Mouse (Mus musculus) intestine, embryonic 15.5 days (tissue): ENCODE results near the gene Cgref1. TPM values are rescaled to one million over a fixed set of nuclear protein-coding genes. Genes with fewer than 3 reads are reported as not detected.

Source experiments
- ATAC-seq: fragments of 200-750 bp; cut with Nextera tagmentation; 2 replicates; pipeline ENCODE4 v1.8.0; 2017; ENCODE audit warnings: moderate TSS enrichment, moderate library complexity
- H3K27ac ChIP-seq: fragments of 300-500 bp; sonication (generic); 2 replicates; pipeline ENCODE4 v1.5.1; 2015; ENCODE audit warnings: mild to moderate bottlenecking, inconsistent platforms
- H3K27me3 ChIP-seq: fragments of 300-500 bp; sonication (generic); replicated peaks from 2 replicates; pipeline ENCODE4 v1.6.1; 2015; ENCODE audit warnings: inconsistent platforms
- H3K36me3 ChIP-seq: fragments of 300-500 bp; sonication (generic); 2 replicates; pipeline ENCODE4 v1.6.1; 2015; ENCODE audit warnings: inconsistent platforms
- H3K4me1 ChIP-seq: fragments of 300-500 bp; sonication (generic); replicated peaks from 2 replicates; pipeline ENCODE4 v1.6.1; 2015; ENCODE audit warnings: inconsistent platforms
- H3K4me2 ChIP-seq: fragments of 300-500 bp; sonication (generic); replicated peaks from 2 replicates; pipeline ENCODE4 v1.6.1; 2015; ENCODE audit warnings: mild to moderate bottlenecking, inconsistent platforms
- H3K4me3 ChIP-seq: fragments of 300-500 bp; sonication (generic); replicated peaks from 2 replicates; pipeline ENCODE4 v1.5.1; 2015; ENCODE audit warnings: inconsistent platforms
- H3K9ac ChIP-seq: fragments of 300-500 bp; sonication (generic); 2 replicates; pipeline ENCODE4 v1.6.1; 2015; ENCODE audit warnings: inconsistent platforms
- H3K9me3 ChIP-seq: fragments of 300-500 bp; sonication (generic); 2 replicates; pipeline ENCODE4 v1.6.1; 2016; ENCODE audit warnings: inconsistent platforms
- WGBS: fragments of 180-500 bp; shearing (Covaris S2); methylation state at CpG from one replicate; pipeline ENCODE4 v1.1.7; 2015; 5-methylcytosine and 5-hydroxymethylcytosine counted together
- polyA plus RNA-seq: library from polyadenylated mRNA; unstranded; fragments of >200 nt; fragmentation: Nextera tagmentation; extraction: Ambion mirVana; gene quantifications from 2 replicates; pipeline ENCODE4 v1.2.1, GENCODE M21; 2015

Cgref1 gene
- polyA plus RNA-seq, 1 experiment from 2014 or later: 36.1 TPM

GRCm38 (mm10) chr5:30944344-30944743 is 1.0 kb downstream of the Cgref1 start:
- WGBS: 88% methylated on average over 6 of the region's 6 CpGs
- no peak for ATAC-seq
- no peaks in the 10 kb centered on the region for H3K36me3 ChIP-seq
- H3K4me2 ChIP-seq: peak overlapping the region; percentile 90; the same call in 1 of the 2 replicates
- H3K27ac ChIP-seq: no peak overlapping the region
- H3K9ac ChIP-seq: no peak overlapping the region
- H3K9me3 ChIP-seq: no peaks in the 10 kb centered on the region
- no peaks in the 10 kb centered on the region for H3K27me3 ChIP-seq
- H3K4me3 ChIP-seq: 0 out of 2 replicates have a peak overlapping the region, but pooled peaks have one; percentile 48
- H3K4me1 ChIP-seq: peaks cover 13% of the 10 kb centered on the region

GRCm38 (mm10) chr5:30943004-30943403 is 2.4 kb downstream of the Cgref1 start:
- WGBS: 96% methylated on average over 2 of the region's 2 CpGs

GRCm38 (mm10) chr5:30934725-30935461 is 10.5 kb downstream of the Cgref1 start:
- WGBS: 89% methylated on average over 5 of the region's 5 CpGs
- H3K36me3 ChIP-seq: no peaks in the 10 kb centered on the region

More at GRCm38 (mm10) chr5:30943004-30943403, 2.4 kb downstream of the Cgref1 start:
- Histone ChIP-seq H3K4me2 (no peak overlapping the region), H3K27me3 (no peaks in the 10 kb centered on the region), H3K4me1 (peaks cover 7% of the 10 kb centered on the region; the same call in 1 of the 2 replicates), H3K4me3 (no peak overlapping the region), H3K9ac (no peak overlapping the region), H3K36me3 (no peaks in the 10 kb centered on the region), H3K9me3 (no peaks in the 10 kb centered on the region), H3K27ac (no peak overlapping the region)
- ATAC-seq: no peak

GRCm38 (mm10) chr5:30933705-30934104 is 11.7 kb downstream of the Cgref1 start:
- no peaks in the 10 kb centered on the region for H3K9me3 ChIP-seq
- no peaks in the 10 kb centered on the region for H3K4me1 ChIP-seq
- no peak overlapping the region for H3K4me2 ChIP-seq
- no peaks in the 10 kb centered on the region for H3K27me3 ChIP-seq
- no peak overlapping the region for H3K9ac ChIP-seq
- no peak overlapping the region for H3K4me3 ChIP-seq
- 65% methylated on average over 5 of the region's 5 CpGs for WGBS
- no peaks in the 10 kb centered on the region for H3K36me3 ChIP-seq
- ATAC-seq: no peak
- H3K27ac ChIP-seq: no peak overlapping the region

More at GRCm38 (mm10) chr5:30934725-30935461, 10.5 kb downstream of the Cgref1 start:
- Histone ChIP-seq H3K4me1 (no peaks in the 10 kb centered on the region), H3K27ac (no peak overlapping the region), H3K27me3 (no peaks in the 10 kb centered on the region), H3K4me2 (no peak overlapping the region), H3K9me3 (no peaks in the 10 kb centered on the region), H3K4me3 (no peak overlapping the region), H3K9ac (no peak overlapping the region; the same call in 1 of the 2 replicates)
- ATAC-seq: no peak

GRCm38 (mm10) chr5:30931378-30931777 is 14.0 kb downstream of the Cgref1 start:
- H3K27ac ChIP-seq: no peak overlapping the region
- no peak for ATAC-seq
- no peak overlapping the region for H3K4me2 ChIP-seq
- no peak overlapping the region for H3K4me3 ChIP-seq
- 86% methylated on average over 4 of the region's 4 CpGs for WGBS
- H3K9ac ChIP-seq: no peak overlapping the region
- no peaks in the 10 kb centered on the region for H3K36me3 ChIP-seq
- no peaks in the 10 kb centered on the region for H3K9me3 ChIP-seq
- H3K4me1 ChIP-seq: 0 out of 2 replicates have a peak, but pooled peaks cover 3% of the 10 kb centered on the region
- no peaks in the 10 kb centered on the region for H3K27me3 ChIP-seq

- H3K27me3 ChIP-seq: no peaks in the 10 kb centered on the region
- H3K27ac ChIP-seq: no peak overlapping the region
- H3K9me3 ChIP-seq: no peaks in the 10 kb centered on the region
- no peak overlapping the region for H3K4me3 ChIP-seq
- no peaks in the 10 kb centered on the region for H3K36me3 ChIP-seq
- ATAC-seq: no peak
- no peak overlapping the region for H3K9ac ChIP-seq
- H3K4me2 ChIP-seq: no peak overlapping the region
- 86% methylated on average over 6 of the region's 6 CpGs for WGBS
- 0 out of 2 replicates have a peak, but pooled peaks cover 3% of the 10 kb centered on the region for H3K4me1 ChIP-seq
Measured at GRCm38 (mm10) chr5:30930846-30931245, 14.5 kb downstream of the Cgref1 start.

- no peak overlapping the region for H3K4me2 ChIP-seq
- ATAC-seq: no peak; the same call in 1 of the 2 replicates
Measured at GRCm38 (mm10) chr5:30930121-30930520, 15.3 kb downstream of the Cgref1 start.

GRCm38 (mm10) chr5:30927945-30928529 is 17.4 kb downstream of the Cgref1 start:
- Histone ChIP-seq H3K27me3 (no peaks in the 10 kb centered on the region), H3K9ac (no peak overlapping the region), H3K4me3 (no peak overlapping the region), H3K4me2 (peak overlapping the region; percentile 28; the same call in 1 of the 2 replicates), H3K4me1 (0 out of 2 replicates have a peak, but pooled peaks cover 3% of the 10 kb centered on the region), H3K36me3 (no peaks in the 10 kb centered on the region), H3K9me3 (no peaks in the 10 kb centered on the region), H3K27ac (no peak overlapping the region)
- ATAC-seq: peak; percentile 71
- 39% methylated on average over 7 of the region's 7 CpGs for WGBS

More at GRCm38 (mm10) chr5:30930121-30930520, 15.3 kb downstream of the Cgref1 start:
- 37% methylated on average over 4 of the region's 4 CpGs for WGBS
- H3K4me3 ChIP-seq: no peak overlapping the region
- no peaks in the 10 kb centered on the region for H3K9me3 ChIP-seq
- no peak overlapping the region for H3K27ac ChIP-seq
- no peaks in the 10 kb centered on the region for H3K36me3 ChIP-seq
- no peak overlapping the region for H3K9ac ChIP-seq
- 0 out of 2 replicates have a peak, but pooled peaks cover 3% of the 10 kb centered on the region for H3K4me1 ChIP-seq
- H3K27me3 ChIP-seq: no peaks in the 10 kb centered on the region

- H3K4me3 ChIP-seq: no peak overlapping the region
- no peak overlapping the region for H3K9ac ChIP-seq
- H3K27ac ChIP-seq: no peak overlapping the region
- 78% methylated on average over 2 of the region's 2 CpGs for WGBS
- H3K27me3 ChIP-seq: no peaks in the 10 kb centered on the region
- no peak overlapping the region for H3K4me2 ChIP-seq
- no peaks in the 10 kb centered on the region for H3K9me3 ChIP-seq
- H3K36me3 ChIP-seq: no peaks in the 10 kb centered on the region
- ATAC-seq: no peak
- H3K4me1 ChIP-seq: peaks cover 17% of the 10 kb centered on the region
Measured at GRCm38 (mm10) chr5:30926073-30926472, 19.3 kb downstream of the Cgref1 start.

GRCm38 (mm10) chr5:30925217-30925616 is 20.2 kb downstream of the Cgref1 start:
- H3K27me3 ChIP-seq: no peaks in the 10 kb centered on the region
- no peaks in the 10 kb centered on the region for H3K9me3 ChIP-seq
- no peak overlapping the region for H3K27ac ChIP-seq
- H3K9ac ChIP-seq: no peak overlapping the region
- peaks cover 4% of the 10 kb centered on the region; the same call in 1 of the 2 replicates for H3K36me3 ChIP-seq
- H3K4me3 ChIP-seq: no peak overlapping the region
- no peak overlapping the region for H3K4me2 ChIP-seq
- peaks cover 24% of the 10 kb centered on the region for H3K4me1 ChIP-seq
- no peak for ATAC-seq
- WGBS: 89% methylated on average over 5 of the region's 5 CpGs

- H3K4me2 ChIP-seq: no peak overlapping the region
- H3K27ac ChIP-seq: no peak overlapping the region
- peaks cover 28% of the 10 kb centered on the region for H3K4me1 ChIP-seq
- no peaks in the 10 kb centered on the region for H3K27me3 ChIP-seq
- H3K4me3 ChIP-seq: no peak overlapping the region
- ATAC-seq: no peak
- 80% methylated on average over 8 of the region's 8 CpGs for WGBS
- peaks cover 4% of the 10 kb centered on the region for H3K36me3 ChIP-seq
- H3K9ac ChIP-seq: no peak overlapping the region
- no peaks in the 10 kb centered on the region for H3K9me3 ChIP-seq
Measured at GRCm38 (mm10) chr5:30924614-30925013, 20.8 kb downstream of the Cgref1 start.

- no peaks in the 10 kb centered on the region for H3K27me3 ChIP-seq
- H3K9ac ChIP-seq: 0 out of 2 replicates have a peak overlapping the region, but pooled peaks have one; percentile 8
- H3K36me3 ChIP-seq: peaks cover 15% of the 10 kb centered on the region
- no peak overlapping the region for H3K4me3 ChIP-seq
- 85% methylated on average over 6 of the region's 6 CpGs for WGBS
- H3K4me1 ChIP-seq: peaks cover 28% of the 10 kb centered on the region
- no peak for ATAC-seq
- peak overlapping the region; percentile 75 for H3K4me2 ChIP-seq
- no peaks in the 10 kb centered on the region for H3K9me3 ChIP-seq
- H3K27ac ChIP-seq: no peak overlapping the region
Measured at GRCm38 (mm10) chr5:30923119-30923518, 22.3 kb downstream of the Cgref1 start.
